Comparison of ENCODE assay signal across 15 mouse cellular contexts in the genomic region with DNA sequence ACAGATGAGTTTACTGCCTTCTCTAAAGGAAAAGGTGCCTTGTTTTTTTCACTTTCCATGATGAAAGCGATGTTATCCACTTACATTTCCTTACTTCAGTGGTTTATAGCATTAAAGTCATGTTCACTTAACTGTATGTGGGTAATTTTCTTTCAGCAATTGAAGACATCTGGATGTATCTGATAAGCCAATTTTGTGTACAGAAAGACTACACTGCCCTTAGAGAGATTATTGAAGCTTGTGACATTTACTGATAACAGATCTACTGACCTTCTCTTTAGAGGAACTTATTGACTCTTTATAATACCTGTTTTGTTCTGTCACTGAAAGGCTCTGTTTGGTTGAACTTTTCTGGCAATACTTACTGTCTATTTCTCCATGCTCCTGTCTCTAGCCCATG.
"Had no signal": no experiment of that assay in that cellular context is flagged by ENCODE, and none has a peak within 500 bp of the region (broad histone marks: within the 10 kb centered on the region; RNA-seq: fewer than 3 reads in every experiment).

No protein-coding gene starts in this region.

- H3K4me1 ChIP-seq: neural tube, embryonic 13.5 days; neural tube, embryonic 15.5 days; stomach, embryonic 15.5 days had no signal

- H3K27me3 ChIP-seq: neural tube, embryonic 13.5 days; neural tube, embryonic 15.5 days; stomach, embryonic 15.5 days had no signal

- H3K9me3 ChIP-seq: neural tube, embryonic 13.5 days; neural tube, embryonic 15.5 days; stomach, embryonic 15.5 days had no signal

- H3K36me3 ChIP-seq: neural tube, embryonic 13.5 days; neural tube, embryonic 15.5 days; stomach, embryonic 15.5 days had no signal

- H3K4me3 ChIP-seq: neural tube, embryonic 13.5 days; neural tube, embryonic 15.5 days; stomach, embryonic 15.5 days had no signal

- DNase-seq: retina, postnatal 1 day; right cerebral cortex, adult 18-20 months; right cerebral cortex, postnatal 14 days; right cerebral cortex, postnatal 25 days; right cerebral cortex, postnatal 4 days; spleen, adult 18-20 months; thymus, adult 18-20 months; thymus, adult 2 months; thymus, postnatal 14 days; thymus, postnatal 25 days; thymus, postnatal 36 days; thymus, postnatal 4 days had no signal
